Mouse (Mus musculus): Measurements from ENCODE around the gene Klhl7. TPM values are rescaled to one million over a fixed set of nuclear protein-coding genes. Genes with fewer than 3 reads are reported as not detected.

Gene Klhl7
- polyA plus RNA-seq (2015; fragmentation: Nextera tagmentation; extraction: Ambion mirVana): 18.2 and 19.6 TPM in 2 replicates

GRCm38 (mm10) chr5:24100106-24100809 lies at the start of gene Klhl7:
TSS of gene Klhl7 (plus strand) at chr5:24100605.
- Histone ChIP-seq H3K9me3 (replicated peaks) (no peaks in the 10 kb centered on the region), H3K27me3 (peaks cover 4% of the 10 kb centered on the region; the same call in 1 of the 2 replicates), H3K27ac (replicated peaks) (peak within 1 kb of the TSS; percentile 98), H3K36me3 (replicated peaks) (peaks cover 4% of the 10 kb centered on the region; the same call in 1 of the 2 replicates), H3K9ac (peak within 1 kb of the TSS; percentile 91), H3K4me2 (peak within 1 kb of the TSS; percentile 74), H3K4me3 (replicated peaks) (peak within 1 kb of the TSS; percentile 85), H3K4me1 (replicated peaks) (peaks cover 20% of the 10 kb centered on the region)
- ATAC-seq (ENCODE audit: insufficient read depth): peak; percentile 92
- WGBS (ENCODE audit: insufficient replicate concordance): 2% methylated on average over 47 of the region's 47 CpGs

- H3K4me2 ChIP-seq: no peak overlapping the region
- 0 out of 2 replicates have a peak, but pooled peaks cover 7% of the 10 kb centered on the region for H3K27me3 ChIP-seq
- no peak for ATAC-seq (ENCODE audit: insufficient read depth)
- H3K36me3 ChIP-seq (replicated peaks): no peaks in the 10 kb centered on the region
- H3K27ac ChIP-seq (replicated peaks): no peak overlapping the region
- no peaks in the 10 kb centered on the region for H3K9me3 ChIP-seq (replicated peaks)
- WGBS (ENCODE audit: insufficient replicate concordance): 49% methylated on average over 16 of the region's 16 CpGs
- H3K4me3 ChIP-seq (replicated peaks): no peak overlapping the region
- peaks cover 4% of the 10 kb centered on the region; the same call in 1 of the 2 replicates for H3K4me1 ChIP-seq (replicated peaks)
- H3K9ac ChIP-seq: no peak overlapping the region
These were observed 48.4 kb upstream of the Klhl7 start for GRCm38 (mm10) chr5:24051755-24052675.

- no peak for ATAC-seq (ENCODE audit: insufficient read depth)
- Histone ChIP-seq H3K27ac (replicated peaks) (no peak overlapping the region), H3K4me3 (replicated peaks) (no peak overlapping the region), H3K9me3 (replicated peaks) (no peaks in the 10 kb centered on the region), H3K36me3 (replicated peaks) (no peaks in the 10 kb centered on the region), H3K4me2 (no peak overlapping the region), H3K4me1 (replicated peaks) (no peaks in the 10 kb centered on the region), H3K9ac (no peak overlapping the region), H3K27me3 (0 out of 2 replicates have a peak, but pooled peaks cover 7% of the 10 kb centered on the region)
- WGBS (ENCODE audit: insufficient replicate concordance): 60% methylated on average over 9 of the region's 9 CpGs
These were observed 46.9 kb upstream of the Klhl7 start for GRCm38 (mm10) chr5:24053245-24054190.

- Histone ChIP-seq H3K27me3 (0 out of 2 replicates have a peak, but pooled peaks cover 4% of the 10 kb centered on the region), H3K9me3 (replicated peaks) (no peaks in the 10 kb centered on the region), H3K27ac (replicated peaks) (no peak overlapping the region), H3K4me1 (replicated peaks) (no peaks in the 10 kb centered on the region), H3K36me3 (replicated peaks) (no peaks in the 10 kb centered on the region), H3K4me3 (replicated peaks) (no peak overlapping the region), H3K9ac (no peak overlapping the region), H3K4me2 (no peak overlapping the region)
- no peak for ATAC-seq (ENCODE audit: insufficient read depth)
- 73% methylated on average over 3 of the region's 3 CpGs for WGBS (ENCODE audit: insufficient replicate concordance)
These were observed 46.0 kb upstream of the Klhl7 start for GRCm38 (mm10) chr5:24054382-24054781.

GRCm38 (mm10) chr5:24056865-24057264 lies 43.5 kb upstream of the Klhl7 start:
- no peaks in the 10 kb centered on the region for H3K36me3 ChIP-seq (replicated peaks)
- H3K4me3 ChIP-seq (replicated peaks): no peak overlapping the region
- H3K9ac ChIP-seq: no peak overlapping the region
- ATAC-seq (ENCODE audit: insufficient read depth): no peak
- WGBS (ENCODE audit: insufficient replicate concordance): 72% methylated on average over 2 of the region's 2 CpGs
- H3K27me3 ChIP-seq: no peaks in the 10 kb centered on the region
- no peaks in the 10 kb centered on the region for H3K4me1 ChIP-seq (replicated peaks)
- no peaks in the 10 kb centered on the region for H3K9me3 ChIP-seq (replicated peaks)
- H3K4me2 ChIP-seq: no peak overlapping the region
- H3K27ac ChIP-seq (replicated peaks): no peak overlapping the region

- Histone ChIP-seq H3K9me3 (replicated peaks) (no peaks in the 10 kb centered on the region), H3K4me2 (no peak overlapping the region), H3K27me3 (no peaks in the 10 kb centered on the region), H3K27ac (replicated peaks) (no peak overlapping the region), H3K4me3 (replicated peaks) (no peak overlapping the region), H3K4me1 (replicated peaks) (no peaks in the 10 kb centered on the region), H3K9ac (no peak overlapping the region), H3K36me3 (replicated peaks) (no peaks in the 10 kb centered on the region)
- ATAC-seq (ENCODE audit: insufficient read depth): no peak
- WGBS (ENCODE audit: insufficient replicate concordance): 45% methylated on average over 3 of the region's 3 CpGs
These were observed 42.8 kb upstream of the Klhl7 start for GRCm38 (mm10) chr5:24057592-24057991.

GRCm38 (mm10) chr5:24060949-24061348 lies 39.5 kb upstream of the Klhl7 start:
- H3K27me3 ChIP-seq: no peaks in the 10 kb centered on the region
- H3K4me1 ChIP-seq (replicated peaks): no peaks in the 10 kb centered on the region
- H3K27ac ChIP-seq (replicated peaks): no peak overlapping the region
- no peaks in the 10 kb centered on the region for H3K36me3 ChIP-seq (replicated peaks)
- H3K4me3 ChIP-seq (replicated peaks): no peak overlapping the region
- 59% methylated on average over 3 of the region's 3 CpGs for WGBS (ENCODE audit: insufficient replicate concordance)
- H3K9ac ChIP-seq: no peak overlapping the region
- H3K9me3 ChIP-seq (replicated peaks): no peaks in the 10 kb centered on the region
- H3K4me2 ChIP-seq: no peak overlapping the region
- ATAC-seq (ENCODE audit: insufficient read depth): no peak

GRCm38 (mm10) chr5:24063034-24063433 lies 37.4 kb upstream of the Klhl7 start:
- WGBS (ENCODE audit: insufficient replicate concordance): 72% methylated on average over 6 of the region's 6 CpGs
- no peak for ATAC-seq (ENCODE audit: insufficient read depth)
- Histone ChIP-seq H3K27ac (replicated peaks) (no peak overlapping the region), H3K36me3 (replicated peaks) (no peaks in the 10 kb centered on the region), H3K9me3 (replicated peaks) (no peaks in the 10 kb centered on the region), H3K27me3 (no peaks in the 10 kb centered on the region), H3K4me1 (replicated peaks) (no peaks in the 10 kb centered on the region), H3K4me2 (no peak overlapping the region), H3K9ac (no peak overlapping the region), H3K4me3 (replicated peaks) (no peak overlapping the region)

- 58% methylated on average over 4 of the region's 4 CpGs for WGBS (ENCODE audit: insufficient replicate concordance)
- no peaks in the 10 kb centered on the region for H3K4me1 ChIP-seq (replicated peaks)
- no peaks in the 10 kb centered on the region for H3K27me3 ChIP-seq
- no peaks in the 10 kb centered on the region for H3K9me3 ChIP-seq (replicated peaks)
- no peak overlapping the region for H3K27ac ChIP-seq (replicated peaks)
- H3K4me2 ChIP-seq: no peak overlapping the region
- H3K36me3 ChIP-seq (replicated peaks): no peaks in the 10 kb centered on the region
- H3K4me3 ChIP-seq (replicated peaks): no peak overlapping the region
- H3K9ac ChIP-seq: no peak overlapping the region
- no peak for ATAC-seq (ENCODE audit: insufficient read depth)
These were observed 36.9 kb upstream of the Klhl7 start for GRCm38 (mm10) chr5:24063545-24063944.

- H3K27me3 ChIP-seq: no peaks in the 10 kb centered on the region
- WGBS (ENCODE audit: insufficient replicate concordance): 51% methylated on average over 6 of the region's 6 CpGs
- no peak overlapping the region for H3K4me2 ChIP-seq
- no peak overlapping the region for H3K9ac ChIP-seq
- H3K27ac ChIP-seq (replicated peaks): 0 out of 2 replicates have a peak overlapping the region, but pooled peaks have one; percentile 38
- H3K36me3 ChIP-seq (replicated peaks): no peaks in the 10 kb centered on the region
- H3K4me1 ChIP-seq (replicated peaks): peaks cover 3% of the 10 kb centered on the region; the same call in 1 of the 2 replicates
- no peaks in the 10 kb centered on the region for H3K9me3 ChIP-seq (replicated peaks)
- H3K4me3 ChIP-seq (replicated peaks): no peak overlapping the region
- peak; percentile 61 for ATAC-seq (ENCODE audit: insufficient read depth)
These were observed 31.4 kb upstream of the Klhl7 start for GRCm38 (mm10) chr5:24068955-24069354.

Data from liver, embryonic 15.5 days (tissue).